Mouse (Mus musculus) skeletal muscle tissue, postnatal 0 days (tissue): Measurements from ENCODE around the gene Mslnl. TPM values are rescaled to one million over a fixed set of nuclear protein-coding genes. Genes with fewer than 3 reads are reported as not detected.

Experiments
- microRNA-seq, 2 experiments: library from miRNA; unstranded; fragments of <30 nt; microRNA quantifications; one replicate each; pipeline ENCODE4; 2016
- polyA plus RNA-seq: library from polyadenylated mRNA; unstranded; fragments of >200 nt; fragmentation: Nextera tagmentation; extraction: Ambion mirVana; gene quantifications from 2 replicates; pipeline ENCODE4 v1.2.1, GENCODE M21; 2015

Mslnl gene
- not detected in 2 replicates for polyA plus RNA-seq

DNA sequence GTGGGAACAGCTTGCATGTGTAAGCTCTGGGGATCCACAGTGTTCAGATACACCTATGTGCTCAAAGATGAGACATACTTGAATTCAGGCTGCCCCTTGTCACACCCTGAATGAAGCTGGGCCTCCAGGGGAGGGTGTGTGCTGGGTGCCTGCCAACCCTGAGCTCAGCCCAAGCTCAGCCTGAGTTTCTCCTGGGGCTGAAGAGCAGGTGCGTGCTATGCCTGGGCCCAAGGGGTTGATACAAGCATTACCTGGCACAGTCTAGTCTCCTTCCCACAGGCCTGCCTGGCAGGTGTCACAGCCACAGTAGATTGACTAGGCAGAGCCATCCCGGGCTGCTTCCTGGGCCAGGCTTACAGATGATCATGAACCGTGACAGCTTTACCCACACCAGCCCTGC is at the start of gene Mslnl:
Mslnl (plus strand) TSS at position 298 of the 400 bp plus-strand sequence.

DNA sequence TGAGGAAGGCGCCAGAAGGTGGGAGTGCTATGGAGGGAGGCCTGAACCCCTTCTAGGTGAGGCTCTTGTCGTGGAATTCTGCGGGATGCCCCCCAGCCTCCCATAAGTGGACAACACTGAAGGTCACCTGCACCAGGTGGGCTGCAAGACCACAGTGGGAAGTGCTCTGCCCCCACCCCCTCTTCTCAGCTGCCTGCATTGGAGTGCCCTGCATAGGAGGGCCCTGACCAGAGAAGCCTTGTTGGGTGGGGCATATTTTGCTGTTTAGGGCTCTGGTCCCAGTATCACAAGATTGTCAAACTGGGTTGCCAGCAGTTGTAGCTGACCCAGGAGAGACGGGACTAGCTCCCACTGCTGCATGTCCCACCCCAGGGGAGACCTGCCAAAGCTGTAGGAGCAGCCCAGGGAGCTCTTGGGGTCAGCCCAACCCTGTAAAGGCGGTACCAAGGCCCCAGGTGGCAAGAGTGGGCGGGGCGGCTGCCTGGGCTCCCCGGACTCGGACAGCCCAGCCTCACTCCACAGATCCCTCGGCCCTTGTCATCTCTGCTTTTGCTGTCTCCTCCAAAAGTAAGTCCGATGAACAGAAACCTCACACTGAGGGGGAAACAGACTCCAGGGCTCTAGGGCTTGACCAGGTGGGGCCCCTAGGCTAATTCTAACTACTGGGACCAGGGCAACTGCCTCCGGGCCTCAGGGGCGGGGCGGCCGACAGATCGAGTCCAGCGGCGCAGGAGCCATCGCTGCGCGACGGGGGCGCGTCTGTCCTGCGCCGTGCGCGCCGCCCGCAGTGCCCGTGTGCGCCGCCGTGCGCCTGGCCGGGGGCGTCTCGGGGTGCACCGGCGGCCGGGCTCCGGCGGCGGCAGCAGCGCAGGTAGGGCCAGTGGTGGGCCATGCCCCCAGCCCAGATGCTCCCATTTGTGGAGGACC is 18.9 kb upstream of the Mslnl start, which contains the start of gene Gng13:
Gng13 (plus strand) TSS at position 461 of the 927 bp plus-strand sequence.

DNA sequence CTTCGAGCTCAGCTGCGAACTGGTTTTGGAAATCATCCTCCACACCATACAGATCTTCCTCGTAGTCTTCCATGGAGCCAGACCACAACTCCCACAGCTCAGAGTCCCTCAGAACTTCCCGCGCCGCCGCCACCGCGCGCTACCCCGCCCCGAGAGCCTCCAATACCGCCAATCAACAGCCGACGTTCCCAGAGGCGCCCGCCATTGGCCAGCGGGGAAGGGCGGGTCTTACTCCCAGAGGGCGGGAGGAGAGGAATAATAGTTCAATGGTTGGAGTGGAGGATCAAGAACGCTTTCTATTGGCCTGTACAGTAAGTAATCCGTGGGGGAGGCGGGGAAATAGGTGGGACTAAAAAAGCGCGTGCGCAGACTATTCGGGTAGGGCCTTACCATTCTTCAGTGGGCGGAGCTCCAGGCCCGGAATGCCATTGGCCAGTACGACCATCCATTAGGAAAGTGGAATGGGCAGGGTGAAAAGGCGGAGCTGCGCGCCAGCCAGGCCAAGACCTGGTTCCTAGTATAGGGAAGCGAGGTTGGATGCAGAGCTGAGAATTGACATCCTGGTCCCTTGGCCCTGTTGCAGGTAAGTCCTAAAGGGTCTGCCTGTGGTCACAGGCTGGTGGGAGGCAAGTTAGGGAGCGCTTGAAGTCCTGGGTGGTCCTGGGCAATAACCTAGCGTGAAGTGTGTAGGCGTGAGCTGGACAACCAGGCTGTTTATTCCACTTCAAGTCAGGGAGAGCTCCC is 8.4 kb upstream of the Mslnl start, which contains the start of the genes Chtf18 and Rpusd1:
Chtf18 (minus strand) TSS at position 155 of the 744 bp plus-strand sequence.
Rpusd1 (plus strand) TSS at position 406 of the 744 bp plus-strand sequence.

DNA sequence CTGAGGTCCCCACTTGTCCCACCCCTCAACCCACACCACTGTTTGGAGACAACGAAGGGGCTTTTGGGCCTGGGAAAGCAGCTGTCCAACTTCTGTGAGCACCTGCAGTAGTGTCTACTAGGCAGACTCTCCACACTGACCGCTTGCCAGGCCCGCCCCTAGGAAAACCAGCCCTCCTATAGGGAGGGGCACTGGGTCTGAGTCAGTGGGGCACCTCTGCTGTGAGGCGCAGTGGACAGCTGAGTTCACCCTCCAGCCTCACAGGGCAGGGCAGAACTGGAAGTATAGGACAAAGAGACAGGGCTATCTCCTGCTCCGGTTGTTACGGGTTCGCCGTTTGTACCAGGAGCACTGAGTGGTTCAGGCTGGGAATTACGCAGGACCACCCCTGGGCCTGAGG is 18.4 kb downstream of the Mslnl start, which contains the start of gene Msln:
Msln (minus strand) TSS at position 138 of the 400 bp plus-strand sequence.

DNA sequence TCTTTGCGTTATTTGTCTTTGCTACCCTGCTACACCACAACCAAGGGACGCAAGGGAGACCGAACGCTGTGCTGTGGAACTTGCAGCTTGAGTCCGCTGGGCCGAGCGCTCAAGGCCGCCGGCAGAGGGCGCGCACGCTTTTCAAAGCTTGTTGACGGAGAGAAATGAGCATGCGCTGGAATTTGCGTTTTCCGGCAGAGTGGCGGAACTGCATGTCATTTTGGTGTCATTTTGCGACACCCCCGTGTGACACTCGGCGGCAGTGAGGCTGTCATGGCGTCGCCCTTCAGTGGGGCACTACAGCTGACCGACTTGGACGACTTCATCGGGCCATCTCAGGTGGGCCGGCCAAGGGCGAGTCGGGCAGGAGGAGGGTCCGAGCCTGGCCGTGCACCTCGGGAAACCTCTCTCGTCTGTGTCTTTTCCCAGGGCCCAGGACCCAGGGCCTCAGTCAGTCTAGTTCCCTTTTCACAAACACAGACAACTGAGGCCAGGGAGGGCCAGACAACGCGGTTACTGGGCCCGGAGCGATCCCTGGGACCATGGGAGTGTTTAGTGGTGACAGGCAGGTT is 37.8 kb downstream of the Mslnl start, which contains the start of gene Narfl:
Narfl (plus strand) TSS at position 228 of the 572 bp plus-strand sequence.

DNA sequence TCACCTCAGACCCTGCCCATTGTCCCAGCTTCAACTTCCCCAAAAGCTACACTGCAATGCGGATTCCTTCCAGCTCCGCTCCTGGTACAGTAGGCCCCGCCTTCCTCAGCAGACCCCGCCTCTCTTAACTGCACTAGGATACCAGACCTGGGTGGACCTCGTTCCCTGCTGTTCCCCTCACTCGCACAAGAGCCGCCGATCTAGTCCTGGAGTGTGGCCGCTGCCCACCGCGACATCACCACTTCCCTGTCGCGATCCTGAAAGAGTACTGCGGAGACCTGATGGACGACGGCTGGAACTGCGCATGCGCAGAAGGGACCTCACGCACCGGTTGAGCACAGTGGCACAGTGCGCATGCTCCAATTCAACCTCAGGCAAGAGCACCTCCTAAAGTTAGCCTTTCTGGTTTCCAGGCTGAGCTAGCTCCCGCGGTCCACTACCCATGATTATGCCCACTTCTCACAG is 49.5 kb downstream of the Mslnl start, which contains the start of gene Haghl:
Haghl (minus strand) TSS at position 393 of the 465 bp plus-strand sequence.

DNA sequence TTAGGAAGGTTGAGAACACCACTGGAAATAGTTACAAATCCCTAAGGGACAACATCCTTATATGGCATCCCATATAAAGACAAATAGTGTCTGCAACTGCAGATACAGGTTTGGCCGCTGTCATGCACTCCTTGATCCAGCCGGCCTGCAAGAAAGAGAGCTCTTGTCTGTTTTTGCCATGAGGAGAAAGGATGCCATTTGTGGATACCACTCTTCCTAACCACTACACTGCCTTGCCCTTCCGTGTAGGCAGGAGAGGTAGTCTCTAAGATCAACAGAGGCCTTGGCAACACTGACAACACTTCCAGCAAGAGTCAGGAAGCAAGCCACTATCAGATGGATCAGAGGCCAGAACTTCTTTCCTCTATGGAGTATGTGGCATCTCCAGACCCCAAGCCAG is 50.4 kb downstream of the Mslnl start, which contains the start of gene Ccdc78:
Ccdc78 (plus strand) TSS at position 301 of the 400 bp plus-strand sequence.

DNA sequence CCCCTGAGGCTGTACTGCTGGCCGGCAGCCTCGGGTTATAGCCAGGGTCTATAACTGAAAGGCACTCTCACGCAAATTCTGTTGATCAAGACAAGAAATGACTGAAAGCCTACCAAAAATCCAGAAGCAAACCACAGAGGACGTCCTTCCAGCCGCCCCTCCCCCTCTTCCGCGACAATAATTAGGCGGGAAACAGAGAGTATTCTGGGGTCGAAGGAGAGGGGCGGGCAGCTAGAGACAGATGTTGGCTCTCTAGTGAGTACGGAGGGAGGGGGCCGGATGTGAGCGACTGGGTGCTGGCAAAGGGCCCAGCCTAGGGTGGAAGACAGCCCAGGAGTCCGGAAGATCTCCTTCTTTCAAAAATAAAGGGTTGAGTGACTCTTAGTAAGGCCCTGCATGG is 56.8 kb downstream of the Mslnl start, which contains the start of gene Fam173a:
Fam173a (minus strand) TSS at position 287 of the 400 bp plus-strand sequence.

DNA sequence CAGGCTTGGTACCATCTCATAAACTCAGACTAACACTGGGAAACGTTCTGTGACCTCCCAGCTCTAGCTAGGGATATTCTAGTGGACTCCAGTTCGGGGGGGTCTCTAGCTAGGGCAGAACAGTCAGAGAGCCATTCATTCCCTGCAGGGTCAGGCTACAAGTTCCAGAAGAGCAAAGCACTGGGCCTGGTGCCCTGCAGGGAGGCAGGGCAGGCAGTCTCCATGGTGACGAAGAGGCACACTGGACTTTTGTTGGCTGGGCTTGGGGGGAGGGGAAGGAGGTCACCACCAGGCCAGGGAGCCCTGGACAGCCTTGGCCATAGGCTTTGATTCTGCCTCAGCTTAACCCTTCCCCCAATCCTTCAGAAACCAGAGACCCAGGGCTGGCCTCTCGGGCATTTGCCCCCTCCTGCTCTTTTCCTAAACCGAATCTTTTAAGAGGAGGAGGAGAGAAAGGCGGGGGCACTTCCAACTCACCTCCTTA is 59.8 kb downstream of the Mslnl start, which contains the start of gene AC134908.4:
AC134908.4 (minus strand) TSS at position 51 of the 484 bp plus-strand sequence.

DNA sequence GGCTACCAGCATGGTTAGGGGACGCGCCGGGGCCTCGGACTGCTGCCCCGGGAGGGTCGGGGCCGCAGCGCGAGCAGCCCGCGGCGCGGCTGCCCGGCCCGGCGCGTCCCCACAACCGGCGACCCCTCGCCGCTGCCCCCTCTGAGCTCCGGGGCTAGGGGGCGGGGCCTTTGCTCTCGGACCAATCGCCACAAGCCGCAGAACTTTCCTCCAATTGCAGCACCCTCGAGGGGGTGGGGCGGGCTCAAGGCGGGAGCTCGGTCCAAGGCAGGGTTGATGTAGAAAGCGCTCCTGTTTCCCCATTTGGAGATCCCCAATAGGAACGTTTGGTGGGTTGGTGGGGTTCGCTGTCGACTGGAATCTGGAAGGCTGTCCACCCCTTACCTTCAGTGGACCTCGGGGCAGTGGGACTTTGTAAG is 61.1 kb downstream of the Mslnl start, which contains the start of gene Metrn:
Metrn (minus strand) TSS at position 186 of the 419 bp plus-strand sequence.

Small RNAs within 50 kb of the gene (microRNA-seq; reads per million reads assigned to microRNA genes)
- gene Gm25083 (0 reads per million in 2 experiments), gene Mir6966 (0.20 to 1.1 reads per million in 2 experiments)

Other genes starting within 250 kb of the Mslnl start
- gene Sstr5, start 238.8 kb upstream of the Mslnl start, polyA plus RNA-seq, result 0.05 TPM in 1 of 2 replicates, not detected in the other
- gene Sox8, start 165.4 kb upstream of the Mslnl start, polyA plus RNA-seq, result 14.7 and 16.2 TPM in 2 replicates
- 11.6 and 14.8 TPM in 2 replicates for gene Lmf1, start 157.0 kb upstream of the Mslnl start, polyA plus RNA-seq
- 0.28 TPM in 1 of 2 replicates, not detected in the other for gene Gng13, start 18.9 kb upstream of the Mslnl start, polyA plus RNA-seq
- gene Chtf18, start 8.6 kb upstream of the Mslnl start, polyA plus RNA-seq, result 3.2 and 4.6 TPM in 2 replicates
- gene Rpusd1, start 8.4 kb upstream of the Mslnl start, polyA plus RNA-seq, result 8.7 and 9.4 TPM in 2 replicates
- gene Msln, start 18.3 kb downstream of the Mslnl start, polyA plus RNA-seq, result 1.4 and 1.7 TPM in 2 replicates
- gene Narfl, start 37.7 kb downstream of the Mslnl start, polyA plus RNA-seq, result 36.6 and 38.7 TPM in 2 replicates
- gene Haghl, start 49.6 kb downstream of the Mslnl start, polyA plus RNA-seq, result 31.4 and 32.9 TPM in 2 replicates
- gene Ccdc78, start 50.5 kb downstream of the Mslnl start, polyA plus RNA-seq, result 0.16 and 0.22 TPM in 2 replicates
- 55.4 and 60.9 TPM in 2 replicates for gene Fam173a, start 56.9 kb downstream of the Mslnl start, polyA plus RNA-seq
- 0.35 and 0.65 TPM in 2 replicates for gene AC134908.4, start 59.6 kb downstream of the Mslnl start, polyA plus RNA-seq
- gene Metrn, start 61.1 kb downstream of the Mslnl start, polyA plus RNA-seq, result 22.8 and 28.7 TPM in 2 replicates
- gene Fbxl16, start 73.0 kb downstream of the Mslnl start, polyA plus RNA-seq, result 0.72 and 0.95 TPM in 2 replicates
- 11.8 and 12.4 TPM in 2 replicates for gene Wdr24, start 87.6 kb downstream of the Mslnl start, polyA plus RNA-seq
- 17.9 and 23.0 TPM in 2 replicates for gene Jmjd8, start 92.8 kb downstream of the Mslnl start, polyA plus RNA-seq
- gene Stub1, start 97.4 kb downstream of the Mslnl start, polyA plus RNA-seq, result 186 and 212 TPM in 2 replicates
- 13.6 and 17.2 TPM in 2 replicates for gene Rhbdl1, start 101.3 kb downstream of the Mslnl start, polyA plus RNA-seq
- 4.3 and 4.5 TPM in 2 replicates for gene Gm20683, start 105.7 kb downstream of the Mslnl start, polyA plus RNA-seq
- gene Rhot2, start 108.8 kb downstream of the Mslnl start, polyA plus RNA-seq, result 11.2 and 13.6 TPM in 2 replicates
- gene Wdr90, start 125.5 kb downstream of the Mslnl start, polyA plus RNA-seq, result 3.5 and 5.5 TPM in 2 replicates
- 120 and 122 TPM in 2 replicates for gene Mcrip2, start 132.7 kb downstream of the Mslnl start, polyA plus RNA-seq
- gene Mettl26, start 139.0 kb downstream of the Mslnl start, polyA plus RNA-seq, result 35.5 and 37.9 TPM in 2 replicates
- gene Wfikkn1, start 144.8 kb downstream of the Mslnl start, polyA plus RNA-seq, result 0.15 and 0.19 TPM in 2 replicates
- gene Rab40c, start 183.7 kb downstream of the Mslnl start, polyA plus RNA-seq, result 9.7 and 10.2 TPM in 2 replicates
- gene Pigq, start 208.9 kb downstream of the Mslnl start, polyA plus RNA-seq, result 27.6 and 28.6 TPM in 2 replicates
- gene Nhlrc4, start 208.9 kb downstream of the Mslnl start, polyA plus RNA-seq, result not detected in 2 replicates
- gene A930017K11Rik, start 216.5 kb downstream of the Mslnl start, polyA plus RNA-seq, result 0.14 TPM in 1 of 2 replicates, not detected in the other
- gene Capn15, start 249.8 kb downstream of the Mslnl start, polyA plus RNA-seq, result 6.7 and 8.4 TPM in 2 replicates